Mouse (Mus musculus) thymus, adult 2 months (tissue): ENCODE measurements around the gene Ghr. TPM values are rescaled to one million over a fixed set of nuclear protein-coding genes. Genes with fewer than 3 reads are reported as not detected.

ENCODE experiments used
- DNase-seq: peaks from one replicate; pipeline ENCODE4 v3.0.0; 2021
- H3K27ac ChIP-seq: fragments of 200-500 bp; 2 replicates; pipeline ENCODE4 v1.5.1; 2012; ENCODE audit warnings: low read length, control low read depth; ENCODE audit not compliant: control insufficient read depth, insufficient read depth
- H3K27me3 ChIP-seq: fragments of 200-500 bp; 2 replicates; pipeline ENCODE4 v1.6.1; 2012; ENCODE audit warnings: mild to moderate bottlenecking, low read length, moderate library complexity, mixed read lengths; ENCODE audit not compliant: control insufficient read depth, insufficient read depth
- H3K36me3 ChIP-seq: fragments of 200-500 bp; 2 replicates; pipeline ENCODE4 v1.6.1; 2012; ENCODE audit warnings: mild to moderate bottlenecking, low read length, moderate library complexity; ENCODE audit not compliant: control insufficient read depth, insufficient read depth
- H3K4me1 ChIP-seq: fragments of 200-500 bp; replicated peaks from 2 replicates; pipeline ENCODE4 v1.6.1; 2012; ENCODE audit warnings: low read length; ENCODE audit not compliant: control insufficient read depth, insufficient read depth
- H3K4me3 ChIP-seq: fragments of 200-500 bp; 2 replicates; pipeline ENCODE4 v1.5.1; 2012; ENCODE audit warnings: mild to moderate bottlenecking, low read length, control low read depth, moderate library complexity; ENCODE audit not compliant: control insufficient read depth, insufficient read depth
- CTCF ChIP-seq: fragments of 200-500 bp; IDR thresholded peaks from 2 replicates; pipeline ENCODE4 v1.5.1; 2012; ENCODE audit warnings: mild to moderate bottlenecking, control low read depth, low read length, moderate library complexity, borderline replicate concordance; ENCODE audit not compliant: control insufficient read depth, poor library complexity, insufficient read depth; ENCODE audit errors: extremely low read depth
- POLR2A ChIP-seq: fragments of 200-500 bp; IDR thresholded peaks from 2 replicates; pipeline ENCODE4 v1.6.1; 2012; ENCODE audit warnings: mild to moderate bottlenecking, low read length, control low read depth, moderate library complexity; ENCODE audit not compliant: control insufficient read depth, poor library complexity, insufficient read depth; ENCODE audit errors: extremely low read depth
- WGBS: fragments of 180-500 bp; shearing (Covaris S2); methylation state at CpG from one replicate; pipeline ENCODE4 v1.1.7; 2018; 5-methylcytosine and 5-hydroxymethylcytosine counted together
- polyA plus RNA-seq: library from polyadenylated mRNA; depleted of rRNA; stranded (reverse); fragments of >200 nt; gene quantifications from 2 replicates; pipeline ENCODE4 v1.2.3, GENCODE M21; 2012

The Ghr gene
- polyA plus RNA-seq, 1 experiment = 7.3 TPM

DNA sequence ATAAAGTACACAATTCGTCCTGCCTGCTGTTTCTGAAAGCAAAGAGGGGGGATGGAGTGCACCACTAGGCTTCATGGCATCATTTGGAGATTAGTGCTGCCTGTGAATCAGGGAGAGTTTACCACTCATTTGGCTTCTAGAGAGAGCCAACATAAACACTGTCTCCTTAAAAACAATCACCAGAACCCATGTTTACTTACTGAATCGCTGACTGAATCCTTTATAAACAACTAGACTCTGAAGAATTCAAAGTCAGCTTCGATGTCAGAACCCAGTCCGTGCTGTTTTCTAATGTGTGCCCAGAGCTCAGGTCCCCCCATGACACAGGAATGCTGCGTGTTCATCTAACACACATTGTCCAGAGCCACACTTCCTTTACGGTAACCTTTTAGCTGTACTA, 201.9 kb downstream of the Ghr start:
- DNase-seq = no peak
- TF ChIP-seq POLR2A (no peak), CTCF (no peak)
- no peak overlapping the region for H3K4me3 ChIP-seq
- no peaks in the 10 kb centered on the region for H3K4me1 ChIP-seq
- no peaks in the 10 kb centered on the region for H3K27me3 ChIP-seq
- H3K36me3 ChIP-seq = no peaks in the 10 kb centered on the region
- H3K27ac ChIP-seq = no peak overlapping the region
- WGBS = 72% methylated on average over 6 of the region's 6 CpGs

DNA sequence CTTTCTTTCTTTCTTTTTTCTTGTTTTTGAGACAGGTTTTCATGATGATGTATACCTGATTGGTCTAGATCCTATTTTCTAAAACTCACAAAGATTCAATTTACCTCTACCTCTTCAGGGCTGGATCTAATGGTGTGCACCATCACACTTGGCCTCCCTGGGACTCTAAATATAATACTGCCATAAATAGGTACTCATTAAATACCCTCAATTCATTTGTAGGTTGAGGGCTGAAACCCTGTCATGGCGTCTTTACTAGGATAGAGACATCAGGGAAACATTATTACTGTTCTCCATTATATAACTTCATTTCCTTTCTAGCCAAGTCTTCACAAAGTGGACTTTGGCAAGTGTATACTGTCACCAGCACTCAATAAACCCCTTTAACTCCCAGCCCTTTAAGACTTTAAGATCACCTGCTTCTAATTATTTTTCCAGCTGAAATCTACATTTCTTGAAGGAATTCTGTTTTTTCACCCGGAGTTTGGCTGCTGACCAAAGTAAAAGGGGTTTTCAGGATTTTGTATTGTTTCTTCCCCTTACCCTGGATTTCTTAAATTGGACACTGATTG, 214.9 kb downstream of the Ghr start:
- Histone ChIP-seq H3K4me1 (no peaks in the 10 kb centered on the region), H3K27me3 (no peaks in the 10 kb centered on the region), H3K4me3 (no peak overlapping the region), H3K36me3 (no peaks in the 10 kb centered on the region), H3K27ac (no peak overlapping the region)
- WGBS = 95% methylated on average over 2 of the region's 2 CpGs
- no peak for DNase-seq
- no peak for TF ChIP-seq POLR2A
- no peak for TF ChIP-seq CTCF

DNA sequence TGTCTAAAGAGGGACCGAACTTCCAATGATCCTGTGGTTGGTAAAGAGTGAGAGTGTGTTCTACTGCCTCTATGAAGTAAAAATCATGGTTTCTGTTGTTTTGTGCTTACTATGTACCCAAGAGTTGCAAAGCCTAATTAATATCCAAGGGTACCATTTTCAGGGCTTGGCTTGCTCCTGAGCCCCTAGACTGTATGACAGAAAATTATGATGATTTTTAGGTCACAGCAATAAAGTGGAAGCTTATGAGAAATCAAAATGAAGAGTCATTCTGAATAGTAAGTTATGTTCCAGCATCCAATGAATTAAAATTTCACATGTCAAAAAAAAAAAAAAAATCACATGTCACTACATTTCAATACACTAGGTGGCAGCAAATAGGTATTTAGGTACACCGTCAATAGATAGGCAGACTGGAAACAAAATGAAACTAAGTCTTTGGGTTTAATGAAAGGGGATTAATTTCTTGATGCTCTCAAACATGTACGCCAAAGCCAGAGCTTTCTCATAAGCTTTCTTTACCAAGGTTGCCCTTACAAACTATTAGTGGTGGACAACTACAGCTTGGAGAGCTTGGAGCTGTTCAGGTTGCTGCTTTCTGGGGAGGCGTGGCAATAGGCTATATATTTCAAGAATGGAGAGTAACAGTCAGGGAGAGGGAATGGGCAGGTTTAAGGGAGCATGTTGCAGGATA, 227.1 kb downstream of the Ghr start:
- WGBS = 43% methylated on average over 4 of the region's 4 CpGs
- Histone ChIP-seq H3K4me1 (no peaks in the 10 kb centered on the region), H3K36me3 (no peaks in the 10 kb centered on the region), H3K27me3 (no peaks in the 10 kb centered on the region), H3K4me3 (no peak overlapping the region), H3K27ac (no peak overlapping the region)
- no peak for TF ChIP-seq POLR2A
- TF ChIP-seq CTCF = no peak
- DNase-seq = no peak

DNA sequence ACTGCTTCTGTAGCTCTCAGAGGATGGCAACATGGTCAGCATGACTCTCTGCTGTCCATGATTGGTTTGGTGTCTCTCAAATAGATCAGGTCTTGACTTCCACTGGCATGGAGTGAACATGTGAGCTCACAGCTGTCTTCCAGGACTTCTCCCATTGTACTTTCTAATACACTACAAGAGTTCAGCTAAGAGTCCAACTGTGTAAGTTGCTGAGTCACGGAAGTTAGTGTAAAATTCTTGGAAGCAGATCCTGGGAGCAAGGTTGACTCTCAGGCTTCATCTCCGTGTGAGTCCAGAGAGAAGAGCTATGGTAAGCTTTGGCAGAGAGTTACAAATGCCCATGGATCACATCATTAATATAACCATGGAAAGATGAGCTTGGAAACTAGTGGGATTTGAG, 229.6 kb downstream of the Ghr start:
- Histone ChIP-seq H3K27ac (no peak overlapping the region), H3K36me3 (no peaks in the 10 kb centered on the region), H3K27me3 (no peaks in the 10 kb centered on the region), H3K4me1 (no peaks in the 10 kb centered on the region), H3K4me3 (no peak overlapping the region)
- TF ChIP-seq POLR2A (no peak), CTCF (no peak)
- DNase-seq = no peak
- WGBS = 91% methylated on average over 2 of the region's 2 CpGs

DNA sequence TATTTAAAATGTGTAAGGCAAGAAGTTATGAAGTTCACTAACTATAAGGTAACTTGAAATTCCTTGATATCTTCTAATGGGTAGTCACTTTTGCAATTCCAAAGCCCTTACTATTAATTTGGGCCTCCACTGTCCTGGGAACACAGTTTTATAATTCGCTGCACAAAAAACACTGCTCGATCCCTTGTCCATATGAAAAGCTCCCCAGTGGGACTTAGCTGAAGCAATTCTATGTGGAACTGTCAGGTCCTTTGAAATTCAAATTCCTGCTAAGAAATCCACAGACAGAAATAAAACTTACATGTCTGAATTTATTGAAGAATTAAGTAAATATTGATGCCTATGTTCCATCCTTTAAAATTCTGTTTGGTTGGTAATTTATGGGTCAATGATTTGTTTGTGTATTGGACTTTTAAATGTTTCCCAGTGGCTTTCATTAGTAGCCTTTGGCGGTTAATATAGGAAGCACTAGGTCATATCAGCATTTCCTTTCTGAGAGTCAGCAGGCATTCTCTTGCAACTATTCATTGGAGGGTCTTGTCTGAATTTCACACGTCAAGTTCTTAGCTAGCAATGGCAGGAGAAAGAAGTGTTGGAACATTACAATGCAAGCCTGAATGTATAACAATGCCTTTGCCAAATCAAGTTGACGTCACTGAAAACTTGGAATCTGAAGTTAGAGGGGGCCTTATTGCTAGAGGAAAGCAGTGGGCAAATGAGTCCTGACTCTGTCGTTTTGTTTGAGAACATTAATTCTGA, 233.8 kb downstream of the Ghr start:
- Histone ChIP-seq H3K27me3 (no peaks in the 10 kb centered on the region), H3K36me3 (no peaks in the 10 kb centered on the region), H3K4me3 (no peak overlapping the region), H3K27ac (no peak overlapping the region), H3K4me1 (no peaks in the 10 kb centered on the region)
- TF ChIP-seq CTCF (no peak), POLR2A (no peak)
- 77% methylated on average over 6 of the region's 6 CpGs for WGBS
- no peak for DNase-seq

DNA sequence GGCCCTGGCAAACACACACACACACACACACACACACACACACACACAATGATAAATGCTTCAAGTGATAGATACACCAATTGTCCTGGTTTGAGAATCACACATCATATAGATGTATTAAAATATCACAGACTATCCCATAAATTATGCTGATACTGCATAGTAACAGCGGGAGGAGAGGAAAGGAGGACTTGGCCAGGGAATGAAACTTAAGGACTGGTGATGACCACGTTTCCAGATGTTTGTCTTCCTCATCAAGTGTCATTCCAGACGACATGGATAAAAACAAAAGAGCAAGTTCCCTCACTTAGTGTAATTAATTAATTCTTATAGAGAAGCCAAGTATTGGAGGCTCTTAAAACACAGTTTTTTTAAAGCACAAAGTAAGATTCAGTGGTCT, 236.6 kb downstream of the Ghr start:
- 87% methylated on average over 3 of the region's 3 CpGs for WGBS
- no peak for TF ChIP-seq POLR2A
- H3K4me3 ChIP-seq = no peak overlapping the region

DNA sequence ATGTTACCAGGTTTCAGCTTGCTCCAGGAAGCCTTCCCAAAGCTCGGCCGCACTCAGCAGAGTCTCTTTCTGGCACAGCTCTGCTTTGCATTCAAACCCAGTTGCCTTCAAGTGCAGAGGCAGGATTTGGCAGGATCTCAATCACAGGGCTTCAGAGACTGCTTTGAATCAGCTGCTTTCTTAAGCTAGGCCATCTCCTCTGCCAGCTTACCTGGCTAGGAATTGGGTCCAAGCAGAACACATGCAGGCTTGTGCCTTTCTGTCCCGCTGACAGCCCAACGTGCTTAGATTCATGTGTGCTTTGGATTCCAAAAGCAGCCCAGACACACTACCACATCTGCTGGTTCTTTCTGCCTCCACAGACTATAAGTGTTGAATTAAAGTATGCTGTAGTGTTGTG, 238.7 kb downstream of the Ghr start:
- Histone ChIP-seq H3K4me1 (no peaks in the 10 kb centered on the region), H3K27me3 (no peaks in the 10 kb centered on the region), H3K36me3 (no peaks in the 10 kb centered on the region), H3K4me3 (no peak overlapping the region), H3K27ac (no peak overlapping the region)
- TF ChIP-seq POLR2A (no peak), CTCF (no peak)
- 96% methylated on average over 4 of the region's 4 CpGs for WGBS
- no peak for DNase-seq

More for the DNA sequence above, 236.6 kb downstream of the Ghr start:
- no peaks in the 10 kb centered on the region for H3K36me3 ChIP-seq
- no peak for DNase-seq
- no peaks in the 10 kb centered on the region for H3K4me1 ChIP-seq
- no peaks in the 10 kb centered on the region for H3K27me3 ChIP-seq
- no peak overlapping the region for H3K27ac ChIP-seq
